Mouse (Mus musculus): ENCODE results near the gene Rrp1b. TPM values are rescaled to one million over a fixed set of nuclear protein-coding genes. Genes with fewer than 3 reads are reported as not detected.
"Not testable (repeated sequence)": the region's sequence is repeated elsewhere in the genome, so short reads cannot be mapped to it uniquely, and the experiment has no call there.

The Rrp1b gene
- polyA plus RNA-seq, 1 experiment: 17.3 TPM

DNA sequence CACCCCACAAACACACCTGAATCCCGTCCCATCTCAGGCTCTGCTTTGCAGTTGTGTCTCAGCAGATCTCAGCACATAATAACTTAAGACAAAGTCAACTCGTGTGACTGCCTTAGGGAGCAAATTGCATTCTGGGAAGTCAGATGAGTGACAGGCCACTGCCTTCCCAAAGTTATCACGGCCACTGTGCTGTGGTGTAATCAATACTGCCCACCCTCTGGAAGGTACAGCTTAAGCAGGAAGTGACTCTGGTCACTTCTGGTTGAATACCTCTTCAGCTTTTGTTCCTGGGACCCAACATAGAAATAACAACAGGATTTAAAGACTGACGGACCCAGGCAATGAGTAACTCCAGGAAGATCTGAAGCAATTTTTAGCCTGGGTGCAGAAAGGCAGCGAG lies 72.0 kb downstream of the Rrp1b start:
- TF ChIP-seq CTCF (IDR thresholded peaks at IDR 0.05; ENCODE audit: borderline replicate concordance, insufficient read depth, low read depth, low read length) (no peak), POLR2A (IDR thresholded peaks at IDR 0.05; ENCODE audit: borderline replicate concordance, insufficient read depth, low read length) (no peak)
- no peaks in the 10 kb centered on the region for H3K27me3 ChIP-seq (ENCODE audit: control insufficient read depth, insufficient read depth, low read length)
- no peaks in the 10 kb centered on the region for H3K4me1 ChIP-seq (ENCODE audit: control insufficient read depth, insufficient read depth, low read length)
- H3K27ac ChIP-seq (ENCODE audit: insufficient read depth, low read length): no peak overlapping the region
- WGBS: 63% methylated on average over 5 of the region's 5 CpGs
- H3K4me3 ChIP-seq (replicated peaks; ENCODE audit: insufficient read depth, low read depth, low read length): no peak overlapping the region
- DNase-seq: no peak

DNA sequence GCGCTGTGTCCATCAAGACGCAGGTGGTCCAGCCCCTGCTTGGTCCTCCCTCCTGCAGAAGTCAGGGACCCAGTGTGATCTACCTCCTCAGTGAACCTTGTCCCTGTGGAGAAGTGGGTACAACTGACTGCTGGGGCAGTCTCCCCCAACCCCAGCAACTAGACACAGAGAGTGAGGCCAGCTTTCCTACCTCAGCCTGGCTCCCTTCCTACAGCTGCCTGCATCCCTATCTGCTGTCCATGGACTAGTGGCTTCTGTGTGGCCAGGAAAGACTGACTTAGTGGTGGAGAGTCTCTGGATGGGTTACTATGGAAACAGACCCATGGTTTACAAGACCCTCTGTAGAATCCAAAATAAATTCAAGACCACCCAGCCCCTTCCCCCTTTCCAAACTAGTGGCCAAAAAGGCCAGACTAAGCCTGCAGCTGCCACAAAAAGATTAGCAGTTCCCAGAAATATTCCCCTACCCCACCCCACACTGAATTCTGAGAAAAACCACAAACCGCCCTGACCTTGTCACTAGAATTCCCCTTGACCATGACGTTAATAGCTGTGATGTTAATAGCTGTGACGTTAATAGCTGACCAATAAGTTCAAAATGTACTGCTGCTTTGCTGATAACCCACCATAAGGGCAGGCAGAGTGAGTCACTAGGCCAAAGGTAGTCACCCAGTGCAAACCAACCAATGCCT lies 72.6 kb downstream of the Rrp1b start:
- H3K27ac ChIP-seq (ENCODE audit: insufficient read depth, low read length); H3K4me3 ChIP-seq (replicated peaks; ENCODE audit: insufficient read depth, low read depth, low read length); H3K4me1 ChIP-seq (ENCODE audit: control insufficient read depth, insufficient read depth, low read length); DNase-seq; H3K27me3 ChIP-seq (ENCODE audit: control insufficient read depth, insufficient read depth, low read length): not testable (repeated sequence)
- WGBS: 77% methylated on average over 5 of the region's 5 CpGs

DNA sequence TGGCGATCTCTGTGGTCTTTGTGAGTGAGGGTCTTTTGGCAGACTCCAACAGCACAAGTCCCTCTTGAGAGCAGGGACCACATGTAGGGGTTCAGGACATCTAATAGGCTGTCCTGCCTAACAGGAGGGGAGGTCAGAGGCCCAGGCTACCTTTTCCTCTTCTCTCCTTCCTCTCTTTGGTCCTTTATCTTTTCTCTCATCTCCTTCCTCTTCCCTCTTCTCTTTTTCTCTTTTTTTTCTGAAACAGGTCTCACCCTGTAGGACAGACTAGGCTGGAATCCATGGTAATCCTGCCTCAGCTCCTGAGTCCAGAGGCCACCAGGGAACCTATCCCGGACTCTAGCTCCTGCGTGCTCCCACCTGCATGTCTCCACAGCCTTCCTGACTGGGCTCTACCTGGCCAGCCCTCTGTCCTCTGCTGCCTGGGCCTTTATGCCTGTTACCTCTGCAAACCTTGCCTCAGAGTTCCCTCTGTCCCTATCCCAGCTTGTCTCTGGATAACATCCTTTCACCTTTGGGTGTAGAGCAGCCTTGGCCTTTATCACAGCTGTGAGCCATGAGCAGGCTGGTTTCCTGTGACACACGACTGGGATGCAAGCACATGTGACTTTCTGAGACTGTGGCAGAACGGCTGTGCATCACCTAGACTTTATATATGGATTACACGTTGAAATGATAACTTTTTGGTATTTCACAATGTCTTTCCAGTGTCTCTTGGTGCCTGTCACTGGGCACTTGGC lies 73.5 kb downstream of the Rrp1b start:
- Histone ChIP-seq H3K4me1 (ENCODE audit: control insufficient read depth, insufficient read depth, low read length) (no peaks in the 10 kb centered on the region), H3K4me3 (replicated peaks; ENCODE audit: insufficient read depth, low read depth, low read length) (no peak overlapping the region), H3K27me3 (ENCODE audit: control insufficient read depth, insufficient read depth, low read length) (no peaks in the 10 kb centered on the region), H3K27ac (ENCODE audit: insufficient read depth, low read length) (no peak overlapping the region)
- 77% methylated on average over 6 of the region's 6 CpGs for WGBS
- no peak for TF ChIP-seq CTCF (IDR thresholded peaks at IDR 0.05; ENCODE audit: borderline replicate concordance, insufficient read depth, low read depth, low read length)
- DNase-seq: no peak

- 64% methylated on average over 2 of the region's 2 CpGs for WGBS
- no peaks in the 10 kb centered on the region for H3K4me1 ChIP-seq (ENCODE audit: control insufficient read depth, insufficient read depth, low read length)
- H3K4me3 ChIP-seq (replicated peaks; ENCODE audit: insufficient read depth, low read depth, low read length): no peak overlapping the region
- DNase-seq: no peak
- H3K27me3 ChIP-seq (ENCODE audit: control insufficient read depth, insufficient read depth, low read length): no peaks in the 10 kb centered on the region
- H3K27ac ChIP-seq (ENCODE audit: insufficient read depth, low read length): no peak overlapping the region
- TF ChIP-seq CTCF (IDR thresholded peaks at IDR 0.05; ENCODE audit: borderline replicate concordance, insufficient read depth, low read depth, low read length) (no peak), POLR2A (IDR thresholded peaks at IDR 0.05; ENCODE audit: borderline replicate concordance, insufficient read depth, low read length) (no peak)
Measured at GRCm38 (mm10) chr17:32110424-32110823, 74.5 kb downstream of the Rrp1b start.

- no peak for DNase-seq
- TF ChIP-seq POLR2A (IDR thresholded peaks at IDR 0.05; ENCODE audit: borderline replicate concordance, insufficient read depth, low read length): no peak
- no peak for TF ChIP-seq CTCF (IDR thresholded peaks at IDR 0.05; ENCODE audit: borderline replicate concordance, insufficient read depth, low read depth, low read length)
- no peaks in the 10 kb centered on the region for H3K27me3 ChIP-seq (ENCODE audit: control insufficient read depth, insufficient read depth, low read length)
- H3K27ac ChIP-seq (ENCODE audit: insufficient read depth, low read length): no peak overlapping the region
- no peak overlapping the region for H3K4me3 ChIP-seq (replicated peaks; ENCODE audit: insufficient read depth, low read depth, low read length)
- no peaks in the 10 kb centered on the region for H3K4me1 ChIP-seq (ENCODE audit: control insufficient read depth, insufficient read depth, low read length)
- 87% methylated on average over 10 of the region's 10 CpGs for WGBS
Measured at GRCm38 (mm10) chr17:32110980-32111780, 75.3 kb downstream of the Rrp1b start.

Other genes starting within 250 kb of the Rrp1b start
- 5.0 and 5.2 TPM in 2 replicates for gene Sik1, start 180.3 kb upstream of the Rrp1b start, polyA plus RNA-seq (2012; rRNA removed)
- 0.29 and 0.36 TPM in 2 replicates for gene Hsf2bp, start 249 bp downstream of the Rrp1b start, polyA plus RNA-seq (2012; rRNA removed)
- 9.5 and 11.0 TPM in 2 replicates for gene Notch3, start 130.8 kb downstream of the Rrp1b start, polyA plus RNA-seq (2012; rRNA removed)
- gene Ephx3, start 153.4 kb downstream of the Rrp1b start, polyA plus RNA-seq (2012; rRNA removed): 0.97 and 1.3 TPM in 2 replicates
- 54.5 and 55.0 TPM in 2 replicates for gene Brd4, start 248.6 kb downstream of the Rrp1b start, polyA plus RNA-seq (2012; rRNA removed)

Data from cerebellum, adult 2 months (tissue).